Mouse (Mus musculus): ENCODE measurements around the gene Mrtfa.
A peak's percentile ranks its signal among the peaks of the same experiment; 100 is the strongest.
"Not testable (repeated sequence)": the region's sequence is repeated elsewhere in the genome, so short reads cannot be mapped to it uniquely, and the experiment has no call there.

Mrtfa gene

DNA sequence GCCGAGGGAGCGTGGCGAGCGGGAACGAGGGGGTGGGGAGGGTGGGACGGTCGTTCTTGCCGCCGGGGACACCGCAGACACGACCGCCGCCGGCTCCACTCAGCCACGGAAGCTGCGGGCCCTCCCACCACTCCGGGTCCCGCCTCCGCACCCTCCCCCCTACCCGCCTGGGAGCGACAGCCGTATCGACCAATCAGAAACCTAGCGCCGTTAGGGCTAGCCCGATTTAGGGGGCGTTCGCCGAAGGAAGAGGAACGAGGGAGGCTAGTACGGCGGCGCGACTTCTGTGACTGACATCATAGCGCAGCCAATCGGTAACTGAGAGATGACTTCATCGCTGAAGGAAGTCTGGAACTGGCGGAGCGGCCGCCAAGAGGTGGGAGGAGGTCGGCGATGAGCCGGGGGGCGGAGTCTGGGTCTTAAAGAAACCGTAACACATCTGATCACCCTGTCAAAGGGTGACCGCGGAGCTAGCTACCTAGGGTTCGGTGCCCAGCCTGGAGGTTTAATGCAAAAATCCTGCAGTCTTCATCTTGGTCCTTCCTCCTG, at the start of gene Mrtfa:
TSS of gene Mrtfa (minus strand) at position 128 of the 549 bp plus-strand sequence.
- peak; percentile 100 for DNase-seq

DNA sequence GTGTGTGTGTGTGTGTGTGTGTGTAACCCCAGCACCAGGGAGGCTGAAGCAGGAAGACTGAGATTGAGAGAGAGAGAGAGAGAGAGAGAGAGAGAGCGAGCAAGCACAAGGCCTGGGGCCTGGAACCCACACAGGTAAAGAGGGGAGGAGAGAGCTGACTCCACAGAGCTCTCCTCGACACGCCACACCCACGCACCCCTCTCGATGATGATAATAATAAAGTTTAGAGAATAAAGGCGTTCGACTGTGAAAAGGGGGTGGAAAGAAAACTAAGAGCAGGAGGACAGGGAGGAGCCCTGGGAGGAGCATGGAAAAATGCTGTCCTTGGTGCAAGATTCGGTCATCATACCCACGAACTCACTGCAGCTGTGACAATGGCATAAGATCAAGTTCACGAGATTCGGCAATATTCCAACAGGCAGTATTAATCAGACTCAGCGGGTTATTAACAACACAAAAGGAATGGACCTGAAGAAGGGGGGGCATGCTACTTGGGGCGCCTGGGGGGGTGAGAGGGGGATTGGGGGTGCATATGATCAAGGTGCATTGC, 49.3 kb upstream of the Mrtfa start:
- no peak for DNase-seq

DNA sequence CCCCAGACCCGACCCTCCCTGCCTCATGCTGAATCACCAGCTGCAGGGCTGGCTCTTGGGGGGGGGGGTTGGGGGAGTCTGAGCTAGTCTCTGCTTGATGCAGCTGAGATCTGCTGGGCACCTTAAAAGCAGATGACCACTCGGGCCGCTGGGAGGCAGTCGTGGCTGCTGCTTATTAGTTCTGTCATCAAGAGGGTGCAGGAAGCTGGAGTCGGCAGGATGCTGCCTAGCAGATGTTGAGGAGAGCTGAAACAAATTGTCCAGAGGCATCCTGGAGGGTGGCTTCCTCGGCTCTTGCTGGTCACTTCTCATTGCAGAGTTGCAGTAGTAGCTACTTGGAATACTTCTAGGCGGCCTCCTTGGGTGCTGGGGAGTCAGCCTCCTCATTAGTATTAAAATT, 48.7 kb upstream of the Mrtfa start:
- no peak for DNase-seq

DNA sequence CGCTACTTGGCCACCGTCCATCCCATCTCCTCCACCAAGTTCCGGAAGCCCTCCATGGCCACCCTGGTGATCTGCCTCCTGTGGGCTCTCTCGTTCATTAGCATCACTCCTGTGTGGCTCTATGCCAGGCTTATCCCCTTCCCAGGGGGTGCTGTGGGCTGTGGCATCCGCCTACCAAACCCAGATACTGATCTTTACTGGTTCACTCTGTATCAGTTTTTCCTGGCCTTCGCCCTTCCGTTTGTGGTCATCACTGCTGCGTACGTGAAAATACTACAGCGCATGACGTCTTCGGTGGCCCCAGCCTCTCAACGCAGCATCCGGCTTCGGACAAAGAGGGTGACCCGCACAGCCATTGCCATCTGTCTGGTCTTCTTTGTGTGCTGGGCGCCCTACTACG, 46.9 kb upstream of the Mrtfa start:
- no peak for DNase-seq

DNA sequence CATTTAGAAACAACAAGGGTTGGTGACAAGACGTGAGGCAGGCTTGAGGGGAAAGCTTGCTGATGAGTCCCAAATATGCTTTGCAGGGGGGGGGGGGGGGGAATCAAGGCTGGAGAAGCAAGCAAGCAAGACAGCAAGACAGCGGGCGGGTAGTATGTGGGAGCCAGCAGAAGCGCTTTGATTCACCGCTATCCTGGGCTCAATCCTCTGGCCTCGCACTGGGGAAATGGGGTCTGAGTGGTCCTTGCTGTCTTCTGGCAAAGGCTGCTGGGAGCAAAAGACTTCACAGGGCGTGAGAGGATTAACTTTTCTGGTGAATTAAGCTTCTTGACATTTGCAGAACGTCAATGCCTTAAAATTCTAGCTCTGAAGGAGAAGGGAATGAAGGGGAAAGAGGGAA, 45.5 kb upstream of the Mrtfa start:
- no peak for DNase-seq

DNA sequence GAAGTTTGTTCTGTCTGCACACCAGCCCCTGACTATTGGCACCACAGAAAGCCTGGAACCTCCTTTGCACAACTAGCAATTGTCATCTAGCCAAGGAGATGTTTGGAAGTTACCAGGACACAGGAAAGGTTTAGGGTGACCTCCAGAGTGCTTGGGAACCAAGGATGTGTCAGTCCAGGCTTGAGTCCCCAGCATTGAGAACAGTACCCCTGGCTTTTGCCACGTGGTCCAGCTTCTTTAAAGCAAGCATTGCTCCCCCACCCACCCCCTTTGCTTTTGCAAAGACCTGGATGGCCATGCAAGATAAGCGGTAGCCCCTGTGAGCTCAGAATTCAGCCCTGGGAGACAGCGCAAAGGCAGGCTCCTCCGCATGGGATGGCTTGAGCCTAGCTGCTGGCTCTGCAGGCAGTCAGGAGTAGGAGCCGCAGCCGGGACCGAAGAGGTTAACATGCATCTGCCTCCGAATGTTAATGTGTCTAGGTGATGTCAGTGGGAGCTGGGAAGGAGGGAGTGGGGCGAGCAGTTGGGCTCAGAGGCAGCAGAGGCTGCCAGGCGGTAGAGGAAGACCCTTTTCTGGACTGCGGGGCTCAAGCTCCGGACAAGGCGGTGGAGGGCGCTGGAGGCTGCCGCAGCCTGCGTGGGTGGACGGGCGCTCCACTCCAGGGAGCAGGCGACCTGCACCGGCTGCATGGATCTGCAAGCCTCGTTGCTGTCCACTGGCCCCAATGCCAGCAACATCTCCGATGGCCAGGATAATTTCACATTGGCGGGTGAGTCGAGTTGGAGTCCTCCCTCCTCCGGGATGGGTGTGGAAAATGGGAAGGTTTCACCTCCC, 44.7 kb upstream of the Mrtfa start, which contains the start of gene Mchr1:
TSS of gene Mchr1 (plus strand) at position 414 of the 835 bp plus-strand sequence.
- peak; percentile 79 for DNase-seq

DNA sequence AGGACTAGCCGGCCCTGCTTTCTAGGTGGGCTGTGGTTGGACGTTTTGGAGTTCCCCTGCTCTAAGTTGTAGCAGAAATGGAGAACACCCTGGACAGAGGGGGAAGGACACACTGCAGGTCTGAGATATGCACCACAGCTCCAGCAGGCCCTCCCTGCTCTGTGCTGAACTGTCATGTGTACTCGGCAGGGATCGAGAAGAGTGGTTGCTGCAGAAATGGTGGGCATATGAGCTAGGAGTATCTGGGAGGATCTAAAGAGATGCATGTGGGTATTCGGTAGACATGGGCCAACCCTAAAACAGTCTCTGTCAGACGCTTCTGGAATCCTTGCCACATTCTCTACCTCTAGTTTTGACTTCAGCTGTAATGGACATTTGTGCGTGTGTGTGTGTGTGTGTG, 40.8 kb upstream of the Mrtfa start:
- DNase-seq = no peak

DNA sequence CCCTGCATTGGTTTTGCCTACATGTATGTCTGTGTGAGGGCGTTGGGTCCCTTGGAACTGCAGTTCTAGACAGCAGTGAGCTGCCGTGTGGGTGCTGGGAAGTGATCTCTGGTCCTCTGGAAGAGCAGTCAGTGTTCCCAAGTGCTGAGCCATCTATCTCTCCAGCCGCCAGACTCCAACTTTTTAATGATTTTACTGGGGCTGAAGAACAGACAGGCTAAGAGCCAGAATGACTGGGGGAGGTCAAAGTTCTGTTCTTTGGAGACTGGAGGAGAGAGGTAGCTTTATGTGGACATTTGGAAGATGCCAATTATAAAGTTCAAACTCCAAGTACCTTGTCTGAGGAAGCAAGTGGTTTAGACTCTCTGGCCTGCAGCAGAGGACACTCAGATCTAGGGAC, 39.2 kb upstream of the Mrtfa start:
- DNase-seq = no peak

DNA sequence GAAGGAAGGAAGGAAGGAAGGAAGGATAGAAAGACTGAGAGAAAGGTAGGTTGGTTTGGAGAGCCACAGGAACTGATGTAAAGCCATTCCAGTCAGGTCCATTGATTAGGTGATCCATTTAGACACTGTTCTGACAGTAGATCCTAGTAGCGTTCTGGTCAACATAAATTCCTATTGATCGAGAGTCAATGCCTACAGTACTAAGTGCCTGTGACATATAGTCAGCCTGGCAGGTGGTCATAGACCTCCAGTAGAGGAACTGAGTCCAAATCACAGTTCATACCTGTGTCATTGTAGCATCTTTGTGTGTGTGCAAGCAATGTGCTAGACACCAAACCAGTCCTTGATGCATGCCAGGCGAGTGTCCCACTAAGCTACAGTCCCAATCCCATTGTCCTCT, 37.7 kb upstream of the Mrtfa start:
- no peak for DNase-seq

DNA sequence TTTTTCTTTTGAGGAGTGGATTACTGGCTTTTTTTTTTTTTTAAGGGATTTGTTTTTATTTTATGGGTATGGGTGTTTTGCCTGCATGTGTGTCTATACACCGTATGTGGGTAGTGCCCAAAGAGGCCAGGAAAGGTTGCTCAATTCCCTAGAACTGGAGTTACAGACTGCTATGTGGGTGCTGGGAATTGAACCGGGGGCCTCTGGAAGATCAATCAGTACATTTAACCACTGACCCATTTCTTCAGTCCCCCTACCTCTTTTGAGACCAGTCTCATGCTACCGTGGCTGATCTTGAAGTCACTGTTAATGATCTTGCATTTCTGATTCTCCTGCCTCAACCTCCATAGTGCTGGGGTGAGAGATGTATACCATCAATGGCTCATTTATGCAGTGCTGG, 36.7 kb upstream of the Mrtfa start:
- no peak for DNase-seq

DNA sequence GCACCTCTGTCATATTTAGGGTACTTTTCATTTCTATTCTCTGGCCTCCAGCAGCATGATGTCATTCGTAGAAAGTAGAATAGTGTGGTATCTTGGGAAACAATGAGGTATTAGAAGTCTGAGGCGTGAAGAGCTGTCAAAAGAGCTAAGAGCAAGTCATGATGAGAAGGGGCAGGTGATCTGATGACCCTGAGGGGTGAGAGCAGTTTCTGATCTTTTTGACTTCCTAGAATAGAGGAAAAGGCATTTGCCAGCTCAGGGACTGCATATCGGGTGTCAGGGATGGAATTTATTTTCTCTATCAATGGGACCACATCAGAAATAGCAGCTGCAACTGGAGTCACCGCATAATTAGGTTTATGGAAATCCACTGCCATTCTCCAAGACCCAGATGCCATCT, 36.2 kb upstream of the Mrtfa start:
- no peak for DNase-seq

DNA sequence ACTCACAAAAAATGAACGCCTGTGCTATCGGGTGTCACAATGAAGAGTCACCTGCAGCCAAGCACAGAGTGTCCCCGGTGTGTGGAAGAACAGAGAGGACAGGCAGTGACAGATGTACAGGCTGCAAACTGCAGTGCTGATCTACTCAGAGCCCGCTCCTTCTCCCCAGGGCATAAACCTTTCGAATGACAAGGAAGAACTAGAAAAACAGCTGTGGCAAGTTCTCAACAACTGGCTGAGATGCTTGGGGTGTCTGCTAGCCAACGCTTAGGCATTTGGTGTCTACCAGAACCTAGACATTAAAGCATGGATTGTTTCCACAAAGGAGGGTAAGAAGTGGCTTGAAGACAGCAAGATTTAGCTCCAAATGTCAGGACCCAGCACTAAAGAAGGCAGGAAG, 35.2 kb upstream of the Mrtfa start:
- DNase-seq = no peak

DNA sequence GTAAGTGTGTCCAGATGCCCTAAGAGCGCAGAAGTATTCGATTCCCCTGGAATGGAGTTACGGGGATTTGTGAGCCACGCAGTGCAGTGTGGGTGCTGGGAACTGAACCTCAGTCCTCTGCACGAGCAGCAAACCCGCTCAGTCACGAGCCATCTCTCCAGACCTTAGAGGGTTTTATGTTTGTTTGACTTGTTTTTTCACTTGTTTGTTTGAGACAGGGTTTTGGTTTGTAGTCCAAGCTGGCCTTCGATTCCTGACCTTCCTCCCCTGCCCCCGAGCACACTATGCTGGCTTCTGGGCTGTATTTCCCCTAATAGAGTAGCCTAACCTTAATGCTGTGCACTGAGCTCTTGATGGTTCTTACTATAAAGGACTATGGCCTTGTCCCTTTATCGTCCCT, 34.5 kb upstream of the Mrtfa start:
- no peak for DNase-seq

DNA sequence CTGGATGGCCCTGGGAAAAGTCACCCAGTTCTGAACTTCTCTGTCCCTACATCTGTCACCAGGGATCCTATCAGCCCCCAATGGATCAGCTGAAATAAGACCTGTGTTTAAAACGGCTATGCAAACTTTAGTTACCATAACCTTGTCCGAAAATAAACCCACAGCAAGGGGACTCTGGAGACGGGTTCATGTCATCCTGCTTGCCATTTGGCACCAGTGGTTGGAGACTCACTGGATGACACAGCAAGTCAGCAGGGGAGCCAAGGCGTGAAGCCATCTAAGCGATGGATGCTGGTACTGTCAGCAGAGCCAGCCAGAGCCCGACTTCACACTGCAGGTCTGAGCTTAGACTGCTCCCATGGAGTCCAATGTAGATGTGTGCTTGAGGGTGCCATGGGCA, 30.9 kb upstream of the Mrtfa start:
- DNase-seq = no peak

DNA sequence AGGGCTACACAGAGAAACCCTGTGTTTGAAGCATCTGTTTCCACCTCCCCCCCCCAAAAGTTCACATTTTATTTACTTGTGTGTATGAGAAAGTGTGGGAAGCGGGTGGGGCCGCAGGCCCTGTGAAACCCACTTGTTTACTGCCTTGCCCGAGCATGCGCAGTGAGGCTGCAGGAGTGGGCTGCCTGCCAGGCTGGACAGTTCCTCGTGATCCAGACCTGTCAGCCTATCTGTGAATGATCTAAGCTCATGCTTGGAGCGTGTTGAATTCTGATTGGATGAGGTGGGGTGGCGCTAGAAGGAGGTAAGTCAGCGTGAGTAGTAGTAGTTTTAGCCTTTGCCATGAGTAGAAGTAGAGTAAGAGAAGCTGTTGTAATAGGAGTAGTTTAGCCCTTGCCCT, 29.5 kb upstream of the Mrtfa start:
- not testable (repeated sequence) for DNase-seq

DNA sequence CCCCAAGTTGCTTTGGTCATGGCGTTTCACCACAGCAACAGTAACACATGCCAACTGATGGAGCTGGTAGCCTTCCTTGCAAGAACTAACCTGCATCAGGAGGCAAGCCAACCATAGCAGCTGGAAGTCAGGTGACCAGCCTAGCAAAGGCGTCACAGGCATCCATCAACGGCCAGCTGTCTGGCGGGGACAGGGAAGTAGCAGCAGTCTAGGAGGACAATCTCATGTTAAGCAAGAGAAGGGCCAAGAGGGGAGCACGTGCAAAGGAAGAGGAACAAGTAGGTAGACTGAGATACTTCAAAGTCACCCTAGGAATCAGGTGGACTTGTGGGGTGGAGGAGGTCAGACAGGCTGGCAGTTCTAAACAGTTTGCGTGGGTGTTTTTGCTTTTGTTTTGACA, 28.5 kb upstream of the Mrtfa start:
- DNase-seq = no peak

DNA sequence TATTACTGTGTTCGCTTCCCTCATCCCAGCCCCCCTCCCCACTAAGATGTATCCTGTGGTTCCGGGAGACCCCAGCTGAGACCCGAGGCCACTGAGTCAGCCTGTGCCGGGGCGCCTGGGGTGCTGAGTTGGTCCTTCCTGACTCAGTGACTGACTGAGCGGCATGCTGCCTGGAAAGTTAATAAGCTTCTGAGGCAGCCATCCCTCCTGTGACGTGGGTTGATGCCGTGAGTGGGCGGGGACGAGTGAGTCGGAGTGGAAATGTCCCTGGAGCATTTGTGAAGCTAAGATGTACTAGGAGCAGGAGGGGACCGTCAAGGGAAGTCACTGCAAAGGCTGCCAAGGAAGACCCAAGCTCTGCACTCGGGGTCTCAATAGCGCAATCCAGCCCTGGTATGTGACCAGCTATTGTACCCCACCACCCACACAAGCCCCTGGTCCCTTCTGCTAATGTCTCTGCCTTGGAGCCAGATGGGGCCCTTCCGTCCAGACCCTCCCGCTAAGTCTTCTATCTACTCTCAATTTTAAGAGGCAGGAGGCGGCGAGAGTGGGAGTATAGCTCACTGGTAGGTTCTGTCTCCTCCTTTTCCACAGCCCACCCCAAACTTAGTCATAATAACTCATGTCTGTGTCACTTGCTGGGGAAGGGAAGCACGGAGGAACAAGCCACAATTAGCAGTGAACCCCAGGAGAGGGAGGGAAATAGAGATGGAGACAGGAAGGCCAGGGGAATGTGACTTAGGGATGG, 26.5 kb upstream of the Mrtfa start:
- DNase-seq = peak; percentile 66

DNA sequence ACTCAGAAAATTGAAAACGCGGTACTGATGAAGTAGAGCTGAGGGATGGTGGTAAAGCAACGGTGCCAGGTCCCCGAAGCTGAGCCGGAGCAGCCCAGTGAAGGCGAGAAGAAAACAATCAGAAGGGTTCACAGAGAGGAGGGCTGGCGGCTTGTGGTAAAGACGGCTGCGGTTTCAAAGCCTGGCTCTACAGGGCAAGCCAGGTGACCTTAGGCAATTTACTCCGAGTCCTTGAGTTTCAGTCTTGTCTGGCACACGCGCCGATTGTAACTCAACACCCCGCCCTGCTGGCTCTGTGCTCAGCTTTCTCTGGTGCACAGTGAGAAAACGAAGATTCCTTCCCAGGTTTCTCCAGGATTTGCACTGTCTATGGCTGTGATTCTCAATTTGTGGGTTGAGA, 22.4 kb upstream of the Mrtfa start:
- DNase-seq = no peak

DNA sequence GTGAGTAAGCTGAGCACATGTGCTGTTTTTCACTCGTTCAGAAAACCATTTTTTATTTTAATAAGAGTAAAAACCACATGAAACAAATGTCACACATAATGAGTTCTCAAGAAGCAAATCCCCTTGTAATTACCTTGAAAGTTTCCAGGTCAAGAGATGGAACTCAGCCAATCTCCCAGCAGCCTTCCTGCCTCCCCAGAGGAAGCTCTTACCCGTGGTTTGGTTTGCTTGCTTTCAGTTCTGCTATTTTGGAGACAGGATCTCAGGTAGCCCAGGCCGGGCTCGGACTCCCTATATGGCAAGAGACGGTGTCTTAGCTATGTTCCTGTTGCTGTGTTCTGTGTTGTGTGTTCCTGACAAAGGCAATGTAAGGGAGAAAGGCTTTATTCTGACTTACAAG, 19.9 kb upstream of the Mrtfa start:
- DNase-seq = no peak

DNA sequence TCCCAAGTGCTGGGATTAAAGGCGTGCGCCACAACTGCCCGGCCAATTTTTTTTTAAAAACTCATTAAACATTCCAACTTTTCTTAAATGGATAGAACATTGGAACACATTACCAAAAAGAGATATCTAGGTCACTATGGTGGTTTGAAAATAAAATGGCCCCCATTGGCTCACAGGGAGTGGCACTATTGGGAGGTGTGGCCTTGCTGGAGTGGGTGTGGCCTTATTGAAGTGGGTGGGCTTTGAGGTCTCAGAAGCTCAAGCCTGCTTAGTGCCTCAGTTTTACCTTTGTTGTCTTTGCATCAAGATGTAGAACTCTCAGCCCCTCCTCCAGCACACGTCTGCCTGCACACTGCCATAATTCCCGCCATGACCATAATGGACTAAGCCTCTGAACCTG, 11.9 kb upstream of the Mrtfa start:
- DNase-seq = no peak

DNA sequence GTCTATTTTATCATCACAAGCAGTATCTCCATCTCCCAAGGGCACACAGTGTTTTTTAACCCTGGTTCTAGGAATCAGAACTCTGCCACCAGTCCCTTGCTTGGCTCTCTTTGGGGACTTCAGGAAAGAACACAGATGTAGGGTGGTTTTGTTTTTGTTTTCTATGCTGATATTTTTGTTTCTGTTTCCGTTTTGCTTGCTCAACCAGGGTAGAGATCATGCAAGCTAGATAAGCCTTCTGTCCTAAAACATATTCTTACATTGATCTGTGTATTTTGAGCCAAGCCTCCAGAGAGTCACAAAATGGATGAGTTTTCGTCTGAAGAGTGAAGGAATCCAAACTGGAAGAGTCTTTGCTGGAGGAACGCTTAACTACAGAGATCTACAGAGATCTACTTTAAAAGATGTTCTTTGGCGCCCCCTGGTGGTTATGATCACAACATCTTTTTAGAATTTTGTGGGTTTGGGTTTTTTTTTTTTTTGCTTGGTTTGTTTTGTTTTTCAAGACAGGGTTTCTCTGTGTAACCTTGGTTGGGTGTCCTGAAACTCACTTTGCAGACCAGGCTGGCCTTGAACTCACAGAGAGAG, 8.9 kb upstream of the Mrtfa start:
- DNase-seq = no peak

DNA sequence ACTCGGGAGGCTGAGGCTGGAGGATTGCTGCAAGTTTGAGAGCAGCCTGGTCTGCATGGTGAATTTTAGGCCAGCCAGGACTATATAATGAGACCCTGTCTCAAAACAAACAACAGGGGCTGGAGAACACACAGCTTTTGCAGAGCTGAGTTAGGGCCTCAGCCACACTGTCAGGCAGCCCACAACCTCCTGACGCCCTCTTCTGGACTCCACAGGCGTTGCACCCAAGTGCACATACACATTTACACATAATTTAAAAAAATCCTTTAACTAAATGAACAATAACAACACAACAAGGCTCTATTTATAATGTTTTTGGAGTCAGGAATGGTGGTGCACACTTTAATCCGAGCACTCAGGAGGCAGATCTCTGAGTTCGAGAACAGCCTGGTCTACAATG, 7.9 kb upstream of the Mrtfa start:
- no peak for DNase-seq

DNA sequence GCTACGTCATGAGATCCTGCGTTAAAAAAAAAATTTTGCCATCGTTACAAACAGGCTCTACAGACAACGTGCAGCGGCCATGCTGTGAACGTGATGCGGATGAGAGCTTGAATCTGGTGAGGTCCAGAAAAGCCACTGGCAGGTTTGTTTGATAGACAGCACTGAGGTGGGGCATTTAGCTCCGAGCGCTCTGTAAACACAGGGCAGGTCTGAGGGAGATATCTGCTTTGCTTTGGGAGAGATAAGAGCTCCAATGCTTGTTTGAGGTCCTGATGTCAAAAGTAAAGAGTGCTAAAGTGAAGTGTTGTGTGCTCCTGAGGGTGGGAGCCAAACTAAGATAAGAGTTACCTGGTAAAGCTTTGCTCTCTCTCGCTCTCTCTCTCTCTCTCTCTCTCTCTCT, 6.6 kb upstream of the Mrtfa start:
- no peak for DNase-seq
